Mouse (Mus musculus) liver, embryonic 12.5 days (tissue): ENCODE measurements around the gene Col16a1. TPM values are rescaled to one million over a fixed set of nuclear protein-coding genes. Genes with fewer than 3 reads are reported as not detected.

Source experiments
- ATAC-seq: fragments of 200-750 bp; cut with Nextera tagmentation; 2 replicates; pipeline ENCODE4 v1.8.0; 2017; ENCODE audit warnings: moderate number of reproducible peaks, mild to moderate bottlenecking, moderate library complexity
- H3K27ac ChIP-seq: fragments of 300-500 bp; sonication (generic); 2 replicates; pipeline ENCODE4 v1.5.1; 2016; ENCODE audit warnings: mild to moderate bottlenecking
- H3K27me3 ChIP-seq: fragments of 300-500 bp; sonication (generic); replicated peaks from 2 replicates; pipeline ENCODE4 v1.6.1; 2016; ENCODE audit warnings: mild to moderate bottlenecking, moderate library complexity
- H3K36me3 ChIP-seq: fragments of 300-500 bp; sonication (generic); 2 replicates; pipeline ENCODE4 v1.6.1; 2016; ENCODE audit warnings: mild to moderate bottlenecking, moderate library complexity
- H3K4me1 ChIP-seq: fragments of 300-500 bp; sonication (generic); 2 replicates; pipeline ENCODE4 v1.6.1; 2016
- H3K4me2 ChIP-seq: fragments of 300-500 bp; sonication (generic); 2 replicates; pipeline ENCODE4 v1.6.1; 2016; ENCODE audit warnings: mild to moderate bottlenecking, moderate library complexity
- H3K4me3 ChIP-seq: fragments of 300-500 bp; sonication (generic); 2 replicates; pipeline ENCODE4 v1.5.1; 2016; ENCODE audit warnings: mild to moderate bottlenecking, moderate library complexity
- H3K9ac ChIP-seq: fragments of 300-500 bp; sonication (generic); 2 replicates; pipeline ENCODE4 v1.6.1; 2016; ENCODE audit warnings: mild to moderate bottlenecking, moderate library complexity
- H3K9me3 ChIP-seq: fragments of 300-500 bp; sonication (generic); replicated peaks from 2 replicates; pipeline ENCODE4 v1.6.1; 2016; ENCODE audit warnings: mild to moderate bottlenecking, moderate library complexity
- WGBS: fragments of 180-500 bp; shearing (Covaris S2); methylation state at CpG from one replicate; pipeline ENCODE4 v1.1.7; 2016; ENCODE audit not compliant: insufficient replicate concordance; 5-methylcytosine and 5-hydroxymethylcytosine counted together
- polyA plus RNA-seq: library from polyadenylated mRNA; unstranded; fragments of >200 nt; fragmentation: Nextera tagmentation; extraction: Ambion mirVana; gene quantifications from 2 replicates; pipeline ENCODE4 v1.2.1, GENCODE M21; 2016

The Col16a1 gene
- polyA plus RNA-seq, 1 experiment from 2014 or later, result 4.2 TPM

DNA sequence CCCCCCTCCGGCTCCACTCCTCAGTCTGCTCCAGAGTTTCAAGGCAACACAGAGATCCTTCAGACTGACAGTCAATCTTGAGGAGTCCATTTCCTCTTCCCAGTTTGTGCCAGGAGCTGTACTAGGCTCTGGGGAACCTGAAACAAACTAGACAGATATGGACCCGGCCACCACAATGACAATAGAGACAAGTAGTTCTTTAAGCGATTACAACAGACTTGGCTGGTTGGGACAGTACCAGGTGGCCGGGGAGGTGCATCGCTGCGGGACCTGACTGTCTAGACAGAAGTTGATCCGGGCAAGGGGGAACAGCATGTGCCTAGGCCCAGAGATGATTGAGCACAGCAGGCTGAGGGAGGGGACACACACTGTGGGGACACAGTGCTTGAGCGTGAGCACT is 53.5 kb downstream of the Col16a1 start:
- no peak overlapping the region for H3K4me2 ChIP-seq
- H3K9me3 ChIP-seq, result peaks cover 4% of the 10 kb centered on the region; the same call in 1 of the 2 replicates
- H3K9ac ChIP-seq, result no peak overlapping the region
- peaks cover 48% of the 10 kb centered on the region for H3K27me3 ChIP-seq
- no peak overlapping the region for H3K27ac ChIP-seq
- H3K36me3 ChIP-seq, result no peaks in the 10 kb centered on the region
- WGBS, result 45% methylated on average over 8 of the region's 8 CpGs
- peaks cover 5% of the 10 kb centered on the region for H3K4me1 ChIP-seq
- H3K4me3 ChIP-seq, result no peak overlapping the region
- ATAC-seq, result no peak

DNA sequence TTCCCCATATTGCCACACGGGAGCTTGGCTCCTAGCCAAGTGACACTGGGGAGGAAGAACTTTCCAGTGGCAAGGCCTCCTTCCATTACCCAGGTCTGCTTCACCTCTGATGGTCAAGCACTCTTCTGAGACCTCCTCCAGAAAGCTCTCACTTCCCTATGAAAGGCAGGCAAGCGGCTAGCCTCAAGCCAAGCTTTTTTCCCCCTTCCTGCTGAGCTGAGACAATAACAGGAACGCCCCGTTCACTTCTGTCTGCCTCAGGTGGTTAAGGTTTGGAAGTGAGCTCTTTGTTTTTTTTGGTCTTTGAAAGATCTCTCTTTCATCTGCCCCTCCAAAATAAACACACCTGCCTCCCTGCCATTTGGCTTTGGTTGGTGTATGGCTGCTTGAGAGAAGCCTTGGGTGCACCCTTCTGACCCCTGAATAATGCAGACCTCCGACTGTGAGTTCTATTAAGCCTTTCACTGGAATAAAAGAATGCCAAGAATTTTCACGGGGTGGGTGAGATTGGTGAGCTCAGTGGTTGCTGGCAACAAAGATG is 54.5 kb downstream of the Col16a1 start, which contains the start of gene Pef1:
Gene Pef1, plus strand, starts transcription at position 448 of the 541 bp plus-strand sequence.
- peaks cover 9% of the 10 kb centered on the region for H3K4me1 ChIP-seq
- no peak for ATAC-seq
- WGBS, result 16% methylated on average over 6 of the region's 6 CpGs
- H3K27ac ChIP-seq, result no peak within 1 kb of the TSS
- H3K9ac ChIP-seq, result no peak within 1 kb of the TSS
- peaks cover 4% of the 10 kb centered on the region; the same call in 1 of the 2 replicates for H3K9me3 ChIP-seq
- H3K4me3 ChIP-seq, result no peak within 1 kb of the TSS
- no peak within 1 kb of the TSS for H3K4me2 ChIP-seq
- peaks cover 45% of the 10 kb centered on the region for H3K27me3 ChIP-seq
- no peaks in the 10 kb centered on the region for H3K36me3 ChIP-seq

DNA sequence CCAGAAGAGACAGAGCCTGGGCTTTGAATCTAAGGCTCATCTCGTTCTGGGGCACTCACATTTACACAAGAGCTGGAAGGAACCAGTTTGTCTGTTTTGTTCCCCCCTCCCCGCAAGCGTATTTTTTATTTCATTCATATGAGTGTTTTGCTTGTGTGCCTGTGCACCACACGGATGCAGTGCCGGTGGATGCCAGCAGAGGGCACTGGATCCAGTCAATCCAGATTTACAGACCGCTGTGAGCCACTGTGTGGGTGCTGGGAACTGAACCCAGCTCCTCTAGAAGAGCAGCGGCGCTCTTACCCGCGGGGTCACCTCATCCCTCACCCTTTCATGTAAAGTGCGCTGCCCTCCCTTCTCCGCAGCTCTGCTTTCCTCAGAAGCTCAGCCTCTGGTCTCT is 56.0 kb downstream of the Col16a1 start:
- no peak overlapping the region for H3K4me2 ChIP-seq
- H3K4me1 ChIP-seq, result peaks cover 16% of the 10 kb centered on the region
- no peak overlapping the region for H3K9ac ChIP-seq
- peaks cover 4% of the 10 kb centered on the region; the same call in 1 of the 2 replicates for H3K9me3 ChIP-seq
- H3K27ac ChIP-seq, result no peak overlapping the region
- no peak for ATAC-seq
- 60% methylated on average over 12 of the region's 12 CpGs for WGBS
- H3K36me3 ChIP-seq, result no peaks in the 10 kb centered on the region
- H3K27me3 ChIP-seq, result peaks cover 45% of the 10 kb centered on the region
- H3K4me3 ChIP-seq, result no peak overlapping the region

DNA sequence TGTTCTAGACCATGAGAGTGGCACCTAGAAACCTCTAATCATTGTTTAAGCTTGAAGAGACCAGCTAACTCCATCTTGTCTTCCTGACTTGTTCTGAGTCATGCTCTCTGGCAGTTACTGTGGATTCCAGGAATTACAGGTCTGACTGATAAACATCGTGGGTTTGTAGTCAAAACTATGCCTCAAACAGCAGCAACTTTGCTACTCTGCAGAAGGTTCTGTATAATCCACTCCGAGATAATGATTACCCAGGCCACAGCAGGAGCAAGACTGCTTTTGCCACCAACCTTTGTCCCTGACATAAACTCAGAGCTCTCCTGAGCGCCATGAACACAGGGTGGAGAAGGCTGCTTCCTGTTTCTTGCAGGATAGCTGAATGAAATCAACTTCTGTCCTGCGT is 56.9 kb downstream of the Col16a1 start:
- 37% methylated on average over 4 of the region's 4 CpGs for WGBS
- Histone ChIP-seq H3K36me3 (no peaks in the 10 kb centered on the region), H3K9ac (no peak overlapping the region), H3K4me3 (no peak overlapping the region), H3K27ac (no peak overlapping the region), H3K9me3 (peaks cover 4% of the 10 kb centered on the region; the same call in 1 of the 2 replicates), H3K4me2 (no peak overlapping the region), H3K27me3 (peaks cover 37% of the 10 kb centered on the region), H3K4me1 (peaks cover 25% of the 10 kb centered on the region)
- no peak for ATAC-seq

DNA sequence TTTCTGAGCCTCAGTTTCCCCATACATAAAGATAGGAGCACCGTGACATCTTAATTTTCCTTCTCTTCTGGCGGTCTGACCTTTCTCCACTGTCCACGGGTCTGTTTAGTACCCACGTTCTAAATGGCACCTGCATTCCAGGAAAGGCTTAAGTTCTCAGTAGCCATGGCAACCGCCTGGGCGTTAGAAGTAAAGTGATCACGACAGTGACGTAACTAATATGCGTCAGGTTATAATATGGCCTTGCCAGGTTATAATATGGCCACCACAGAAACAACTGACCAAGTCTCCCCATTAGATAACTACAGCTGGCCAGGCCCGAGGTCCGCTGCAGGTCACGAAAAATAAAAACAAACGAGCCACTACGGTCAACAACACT is 59.4 kb downstream of the Col16a1 start:
- H3K27ac ChIP-seq, result peak overlapping the region; percentile 69
- H3K4me3 ChIP-seq, result peak overlapping the region; percentile 83
- peak overlapping the region; percentile 46 for H3K9ac ChIP-seq
- H3K4me1 ChIP-seq, result peaks cover 49% of the 10 kb centered on the region
- WGBS, result 13% methylated on average over 14 of the region's 14 CpGs
- peak; percentile 53; the same call in 1 of the 2 replicates for ATAC-seq
- peak overlapping the region; percentile 72 for H3K4me2 ChIP-seq
- H3K27me3 ChIP-seq, result peaks cover 14% of the 10 kb centered on the region
- H3K36me3 ChIP-seq, result peaks cover 2% of the 10 kb centered on the region; the same call in 1 of the 2 replicates
- peaks cover 4% of the 10 kb centered on the region; the same call in 1 of the 2 replicates for H3K9me3 ChIP-seq

DNA sequence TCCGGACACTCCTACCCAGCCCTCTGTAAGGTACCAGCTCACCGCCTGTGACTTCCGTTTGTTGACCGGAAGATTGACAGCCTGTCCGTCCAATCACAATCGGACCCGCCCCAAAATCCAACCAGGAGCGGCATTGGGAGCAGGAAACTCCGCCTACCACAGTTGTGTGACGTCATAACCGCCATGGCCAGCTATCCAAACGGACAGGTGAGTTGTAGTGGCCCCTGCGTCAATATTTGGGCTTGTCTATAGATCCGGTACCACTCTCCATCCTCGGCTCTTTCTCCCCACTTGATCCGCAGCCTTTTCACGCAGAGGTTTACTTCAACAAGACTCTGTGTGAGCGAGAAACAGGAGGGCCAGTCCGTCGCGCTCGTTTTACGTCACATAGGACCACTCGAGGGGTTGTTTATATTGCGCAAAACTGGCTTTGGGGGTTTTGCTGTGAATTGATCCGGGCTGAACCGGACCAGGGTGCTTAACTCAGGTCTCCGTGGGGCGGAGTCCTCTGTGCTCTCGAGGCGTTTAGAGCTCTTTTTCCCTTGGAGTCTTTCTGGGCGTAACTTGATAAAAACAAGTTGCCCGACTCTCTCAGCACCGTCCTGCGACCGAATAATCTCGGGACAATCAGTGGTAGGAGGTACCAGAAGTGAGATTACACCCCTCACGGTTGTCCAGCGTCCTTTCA is 59.9 kb downstream of the Col16a1 start:
- WGBS, result under 1% methylated on average over 39 of the region's 39 CpGs
- Histone ChIP-seq H3K4me1 (peaks cover 55% of the 10 kb centered on the region), H3K9ac (peak overlapping the region; percentile 77), H3K9me3 (peaks cover 4% of the 10 kb centered on the region; the same call in 1 of the 2 replicates), H3K4me2 (peak overlapping the region; percentile 72), H3K27ac (peak overlapping the region; percentile 90), H3K36me3 (peaks cover 2% of the 10 kb centered on the region; the same call in 1 of the 2 replicates), H3K4me3 (peak overlapping the region; percentile 83), H3K27me3 (peaks cover 9% of the 10 kb centered on the region)
- peak; percentile 91 for ATAC-seq

DNA sequence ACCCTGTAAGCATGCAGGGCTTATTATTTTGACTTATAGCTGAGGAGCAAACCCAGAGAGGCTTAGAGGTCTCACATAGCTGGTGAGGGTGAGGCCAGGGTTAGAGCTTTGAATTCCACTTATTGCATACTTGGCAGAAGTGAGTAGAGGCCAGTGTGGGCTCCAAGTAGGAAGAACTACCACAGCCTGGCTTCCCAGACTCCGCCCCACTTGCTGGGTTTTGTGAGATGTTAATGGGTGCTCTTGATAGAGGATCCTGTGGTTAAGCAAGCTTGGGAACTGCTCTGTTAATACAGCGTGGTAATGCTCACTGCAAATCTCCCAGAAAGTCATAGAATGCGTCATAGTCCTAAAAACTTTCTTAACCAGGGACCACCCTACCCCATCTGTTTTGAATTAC is 61.3 kb downstream of the Col16a1 start:
- peak overlapping the region; percentile 72 for H3K4me2 ChIP-seq
- WGBS, result 56% methylated on average over 3 of the region's 3 CpGs
- ATAC-seq, result no peak
- H3K4me3 ChIP-seq, result peak overlapping the region; percentile 83
- H3K9me3 ChIP-seq, result peaks cover under 1% of the 10 kb centered on the region; the same call in 1 of the 2 replicates
- peaks cover 64% of the 10 kb centered on the region for H3K4me1 ChIP-seq
- H3K9ac ChIP-seq, result peak overlapping the region; percentile 77
- peak overlapping the region; percentile 38; the same call in 1 of the 2 replicates for H3K27ac ChIP-seq
- peaks cover 10% of the 10 kb centered on the region; the same call in 1 of the 2 replicates for H3K36me3 ChIP-seq
- no peaks in the 10 kb centered on the region for H3K27me3 ChIP-seq

DNA sequence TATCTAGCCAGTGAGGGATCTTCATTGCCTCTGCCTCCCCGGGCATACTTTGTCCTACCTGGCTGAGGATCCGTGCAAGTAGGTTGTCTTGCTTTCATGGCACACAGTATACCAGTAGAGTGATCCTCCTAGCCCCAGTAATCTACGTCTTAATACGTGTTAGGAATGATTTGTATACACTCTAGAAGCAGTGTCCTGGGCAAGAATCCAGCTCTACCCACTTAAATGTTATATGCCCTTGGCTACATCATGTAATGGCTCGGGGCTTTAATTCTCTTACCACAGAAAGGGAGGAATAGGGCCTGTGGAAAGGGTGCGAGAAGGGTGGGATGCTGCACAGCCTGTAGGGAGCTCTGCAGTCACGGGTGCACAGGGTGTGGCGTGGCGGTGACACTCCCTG is 62.0 kb downstream of the Col16a1 start:
- Histone ChIP-seq H3K4me3 (no peak overlapping the region), H3K27me3 (no peaks in the 10 kb centered on the region), H3K4me2 (peak overlapping the region; percentile 72; the same call in 1 of the 2 replicates), H3K9ac (no peak overlapping the region), H3K9me3 (no peaks in the 10 kb centered on the region), H3K4me1 (peaks cover 60% of the 10 kb centered on the region), H3K27ac (no peak overlapping the region), H3K36me3 (peaks cover 10% of the 10 kb centered on the region; the same call in 1 of the 2 replicates)
- ATAC-seq, result no peak
- 81% methylated on average over 9 of the region's 9 CpGs for WGBS

DNA sequence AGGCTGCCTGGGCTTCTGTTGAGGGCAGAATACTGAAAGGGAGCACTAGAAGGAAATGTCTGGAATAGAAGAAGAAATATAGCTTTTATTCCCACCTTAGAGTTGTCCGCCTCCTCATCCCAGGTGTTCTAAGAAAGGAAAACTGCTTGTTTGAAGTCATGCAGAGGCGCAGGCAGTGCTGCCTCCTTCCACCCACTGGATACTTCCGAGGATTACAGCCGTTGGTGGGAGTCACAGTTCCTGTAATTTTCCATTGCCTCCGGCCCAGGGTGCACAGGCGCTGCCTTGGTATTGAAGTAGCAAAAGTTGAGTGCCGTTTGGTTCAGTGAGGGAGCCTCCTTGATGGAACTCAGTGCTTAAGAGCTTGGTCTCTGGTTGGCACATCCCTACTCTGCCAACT is 62.5 kb downstream of the Col16a1 start:
- no peak overlapping the region for H3K9ac ChIP-seq
- ATAC-seq, result no peak
- H3K27me3 ChIP-seq, result no peaks in the 10 kb centered on the region
- no peak overlapping the region for H3K4me2 ChIP-seq
- no peaks in the 10 kb centered on the region for H3K9me3 ChIP-seq
- H3K36me3 ChIP-seq, result peaks cover 10% of the 10 kb centered on the region; the same call in 1 of the 2 replicates
- peaks cover 58% of the 10 kb centered on the region for H3K4me1 ChIP-seq
- H3K27ac ChIP-seq, result no peak overlapping the region
- WGBS, result 85% methylated on average over 7 of the region's 7 CpGs
- H3K4me3 ChIP-seq, result no peak overlapping the region

DNA sequence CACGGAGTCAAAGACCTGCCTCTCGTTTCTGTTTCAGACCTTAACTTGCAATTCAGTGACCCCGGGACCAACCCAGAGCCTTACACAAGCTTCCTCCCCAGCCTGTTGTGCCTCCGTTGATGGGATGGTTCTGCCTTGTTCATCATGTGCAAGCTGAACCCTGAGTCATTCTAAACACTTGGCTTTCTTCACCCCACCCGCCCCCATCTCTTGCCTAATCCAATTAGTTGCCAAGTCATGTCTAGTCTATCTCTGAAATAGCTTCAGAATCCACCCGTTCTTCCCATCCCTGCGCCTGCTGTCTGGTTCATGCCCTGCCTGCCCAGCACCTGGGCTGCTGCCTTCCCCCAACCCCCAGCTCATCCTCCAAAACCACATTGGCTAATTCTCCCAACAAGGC is 64.7 kb downstream of the Col16a1 start:
- Histone ChIP-seq H3K27me3 (no peaks in the 10 kb centered on the region), H3K9me3 (no peaks in the 10 kb centered on the region), H3K27ac (peak overlapping the region; percentile 41), H3K9ac (no peak overlapping the region), H3K4me3 (no peak overlapping the region), H3K4me1 (peaks cover 54% of the 10 kb centered on the region), H3K36me3 (peaks cover 16% of the 10 kb centered on the region; the same call in 1 of the 2 replicates), H3K4me2 (no peak overlapping the region; the same call in 1 of the 2 replicates)
- 62% methylated on average over 7 of the region's 7 CpGs for WGBS
- ATAC-seq, result peak; percentile 40; the same call in 1 of the 2 replicates

DNA sequence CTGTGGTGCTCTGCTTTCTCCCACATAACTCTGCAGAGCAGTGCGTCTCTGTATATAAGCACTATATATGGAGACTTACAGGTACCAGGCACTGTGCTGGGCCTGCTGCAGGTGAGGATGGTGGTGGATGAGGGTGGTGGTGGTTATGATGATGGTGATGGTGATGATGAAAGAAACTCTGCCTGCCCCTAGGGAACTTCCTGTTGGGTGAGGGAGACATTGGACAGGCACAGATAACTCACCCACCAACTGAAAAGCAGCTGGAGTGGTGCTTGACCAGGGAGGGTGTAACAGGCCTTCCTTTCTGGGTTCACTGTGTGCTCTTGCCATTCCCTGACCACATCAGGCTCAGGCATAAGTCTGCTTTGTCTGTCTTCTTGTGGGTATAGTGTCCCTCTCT is 65.1 kb downstream of the Col16a1 start:
- H3K4me1 ChIP-seq, result peaks cover 54% of the 10 kb centered on the region

DNA sequence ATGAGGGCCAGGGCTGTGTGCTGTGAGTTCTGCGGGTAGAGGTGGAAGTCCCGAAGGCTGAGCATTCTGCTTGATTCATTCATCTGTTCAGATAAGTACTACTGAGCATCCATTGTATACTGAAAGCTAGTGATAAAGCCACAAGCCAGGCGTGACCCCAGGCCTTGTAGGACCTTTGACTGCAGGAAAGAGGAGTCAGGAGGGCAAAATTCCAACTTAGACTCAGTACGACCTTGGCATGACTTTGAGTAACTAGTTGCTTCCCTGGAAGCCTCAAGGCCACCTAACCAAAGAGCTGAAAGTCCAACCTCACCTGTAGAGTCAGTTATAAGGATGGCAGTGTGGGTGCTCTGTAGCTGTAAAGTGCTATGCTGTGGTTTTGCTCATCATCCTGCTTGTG is 73.1 kb downstream of the Col16a1 start:
- Histone ChIP-seq H3K27ac (no peak overlapping the region), H3K9ac (no peak overlapping the region), H3K36me3 (peaks cover 54% of the 10 kb centered on the region), H3K4me2 (no peak overlapping the region), H3K4me3 (no peak overlapping the region), H3K4me1 (no peaks in the 10 kb centered on the region), H3K27me3 (no peaks in the 10 kb centered on the region), H3K9me3 (no peaks in the 10 kb centered on the region)
- ATAC-seq, result no peak
- 53% methylated on average over 4 of the region's 4 CpGs for WGBS

More for the DNA sequence above, 65.1 kb downstream of the Col16a1 start:
- no peaks in the 10 kb centered on the region for H3K9me3 ChIP-seq
- H3K4me3 ChIP-seq, result no peak overlapping the region
- no peaks in the 10 kb centered on the region for H3K27me3 ChIP-seq
- H3K27ac ChIP-seq, result peak overlapping the region; percentile 41; the same call in 1 of the 2 replicates
- peaks cover 16% of the 10 kb centered on the region; the same call in 1 of the 2 replicates for H3K36me3 ChIP-seq
- no peak overlapping the region for H3K4me2 ChIP-seq
- ATAC-seq, result no peak
- 89% methylated on average over 1 of the region's 1 CpGs for WGBS
- H3K9ac ChIP-seq, result no peak overlapping the region
